Mouse (Mus musculus) liver, embryonic 12.5 days (tissue): Measurements from ENCODE around the gene Asb16. TPM values are rescaled to one million over a fixed set of nuclear protein-coding genes. Genes with fewer than 3 reads are reported as not detected.

Experiments
- ATAC-seq: fragments of 200-750 bp; cut with Nextera tagmentation; 2 replicates; pipeline ENCODE4 v1.8.0; 2017; ENCODE audit warnings: moderate number of reproducible peaks, mild to moderate bottlenecking, moderate library complexity
- H3K27ac ChIP-seq: fragments of 300-500 bp; sonication (generic); 2 replicates; pipeline ENCODE4 v1.5.1; 2016; ENCODE audit warnings: mild to moderate bottlenecking
- H3K27me3 ChIP-seq: fragments of 300-500 bp; sonication (generic); replicated peaks from 2 replicates; pipeline ENCODE4 v1.6.1; 2016; ENCODE audit warnings: mild to moderate bottlenecking, moderate library complexity
- H3K36me3 ChIP-seq: fragments of 300-500 bp; sonication (generic); 2 replicates; pipeline ENCODE4 v1.6.1; 2016; ENCODE audit warnings: mild to moderate bottlenecking, moderate library complexity
- H3K4me1 ChIP-seq: fragments of 300-500 bp; sonication (generic); 2 replicates; pipeline ENCODE4 v1.6.1; 2016
- H3K4me2 ChIP-seq: fragments of 300-500 bp; sonication (generic); 2 replicates; pipeline ENCODE4 v1.6.1; 2016; ENCODE audit warnings: mild to moderate bottlenecking, moderate library complexity
- H3K4me3 ChIP-seq: fragments of 300-500 bp; sonication (generic); 2 replicates; pipeline ENCODE4 v1.5.1; 2016; ENCODE audit warnings: mild to moderate bottlenecking, moderate library complexity
- H3K9ac ChIP-seq: fragments of 300-500 bp; sonication (generic); 2 replicates; pipeline ENCODE4 v1.6.1; 2016; ENCODE audit warnings: mild to moderate bottlenecking, moderate library complexity
- H3K9me3 ChIP-seq: fragments of 300-500 bp; sonication (generic); replicated peaks from 2 replicates; pipeline ENCODE4 v1.6.1; 2016; ENCODE audit warnings: mild to moderate bottlenecking, moderate library complexity
- WGBS: fragments of 180-500 bp; shearing (Covaris S2); methylation state at CpG from one replicate; pipeline ENCODE4 v1.1.7; 2016; ENCODE audit not compliant: insufficient replicate concordance; 5-methylcytosine and 5-hydroxymethylcytosine counted together
- polyA plus RNA-seq: library from polyadenylated mRNA; unstranded; fragments of >200 nt; fragmentation: Nextera tagmentation; extraction: Ambion mirVana; gene quantifications from 2 replicates; pipeline ENCODE4 v1.2.1, GENCODE M21; 2016

The Asb16 gene
- polyA plus RNA-seq, 1 experiment from 2014 or later = 0.05 TPM

DNA sequence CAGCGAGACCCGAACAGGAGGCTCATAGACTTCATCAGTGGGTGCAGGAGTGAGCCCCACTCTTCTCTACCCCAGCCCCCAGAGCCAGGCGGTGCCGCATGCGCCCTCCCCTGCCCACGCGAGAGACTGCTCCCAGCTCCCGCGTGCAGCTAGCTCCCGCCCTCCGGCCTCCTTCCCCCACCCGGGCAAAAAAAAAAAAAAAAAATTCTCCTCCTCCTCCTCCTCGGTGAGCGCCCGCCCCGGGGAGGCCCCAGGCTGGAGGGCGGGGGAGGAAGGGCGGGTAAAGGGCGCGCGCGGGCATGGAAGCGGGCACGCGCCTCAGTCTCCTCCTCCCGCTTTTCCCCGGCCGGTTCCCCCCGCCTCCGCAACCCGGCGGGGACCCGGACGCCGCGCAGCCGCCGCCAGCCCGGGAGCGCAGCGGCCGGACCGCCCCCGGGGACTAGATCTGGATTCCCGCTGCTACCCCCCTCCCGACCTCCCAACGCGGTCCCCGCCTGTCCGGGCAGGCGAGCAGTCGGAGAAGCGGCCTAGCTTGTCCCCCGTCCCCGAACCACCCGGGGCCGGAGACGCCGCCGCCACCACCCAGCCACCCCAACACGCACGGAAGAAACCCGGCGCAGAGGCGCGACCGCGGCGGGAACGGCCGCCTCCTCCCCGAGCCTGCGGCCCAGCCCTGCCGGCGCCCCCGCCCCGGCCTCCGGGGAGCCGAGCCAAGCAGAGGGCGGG is 48.2 kb downstream of the Asb16 start:
- H3K4me1 ChIP-seq = peaks cover 62% of the 10 kb centered on the region
- ATAC-seq = peak; percentile 64
- peaks cover 13% of the 10 kb centered on the region; the same call in 1 of the 2 replicates for H3K27me3 ChIP-seq
- peak overlapping the region; percentile 99 for H3K27ac ChIP-seq
- peak overlapping the region; percentile 100 for H3K9ac ChIP-seq
- no peaks in the 10 kb centered on the region for H3K9me3 ChIP-seq
- H3K36me3 ChIP-seq = peaks cover 41% of the 10 kb centered on the region
- H3K4me2 ChIP-seq = peak overlapping the region; percentile 96
- H3K4me3 ChIP-seq = peak overlapping the region; percentile 100
- under 1% methylated on average over 66 of the region's 80 CpGs for WGBS

DNA sequence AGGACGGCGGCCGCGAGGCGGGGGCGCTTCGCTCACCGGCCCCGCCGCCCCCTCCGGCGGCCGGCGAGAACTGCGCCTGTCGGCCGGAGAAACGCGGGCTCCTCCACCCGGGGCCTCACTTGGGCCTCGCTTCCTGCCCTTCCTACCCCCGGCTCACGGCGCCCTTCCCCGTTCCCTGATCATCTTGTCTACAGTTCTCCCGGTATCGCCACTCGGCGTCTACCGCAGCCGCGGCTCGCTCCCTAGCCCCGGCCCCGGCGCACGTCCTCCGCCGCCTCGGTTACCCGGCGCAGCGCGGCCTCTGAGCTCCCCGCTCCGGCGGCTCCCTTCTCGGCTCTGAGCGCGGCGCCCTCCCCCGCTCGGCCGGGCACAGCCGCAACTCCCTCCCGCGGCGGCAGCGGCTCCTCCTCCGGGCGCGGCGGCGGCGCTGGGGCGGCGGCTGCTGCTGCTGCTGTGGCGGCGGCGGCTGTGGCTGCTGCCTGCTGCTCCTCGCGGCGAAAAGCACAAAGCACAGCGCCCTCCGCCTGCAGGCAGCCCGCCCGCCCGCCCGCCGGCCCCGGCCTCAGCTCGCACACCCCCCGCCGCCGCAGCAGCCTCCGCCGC is 48.9 kb downstream of the Asb16 start:
- H3K27me3 ChIP-seq = peaks cover 18% of the 10 kb centered on the region
- H3K27ac ChIP-seq = peak overlapping the region; percentile 99
- peaks cover 34% of the 10 kb centered on the region for H3K36me3 ChIP-seq
- peak overlapping the region; percentile 100 for H3K9ac ChIP-seq
- peak overlapping the region; percentile 96 for H3K4me2 ChIP-seq
- under 1% methylated on average over 62 of the region's 87 CpGs for WGBS
- H3K9me3 ChIP-seq = no peaks in the 10 kb centered on the region
- peaks cover 56% of the 10 kb centered on the region for H3K4me1 ChIP-seq
- ATAC-seq = peak; percentile 19
- H3K4me3 ChIP-seq = peak overlapping the region; percentile 100

DNA sequence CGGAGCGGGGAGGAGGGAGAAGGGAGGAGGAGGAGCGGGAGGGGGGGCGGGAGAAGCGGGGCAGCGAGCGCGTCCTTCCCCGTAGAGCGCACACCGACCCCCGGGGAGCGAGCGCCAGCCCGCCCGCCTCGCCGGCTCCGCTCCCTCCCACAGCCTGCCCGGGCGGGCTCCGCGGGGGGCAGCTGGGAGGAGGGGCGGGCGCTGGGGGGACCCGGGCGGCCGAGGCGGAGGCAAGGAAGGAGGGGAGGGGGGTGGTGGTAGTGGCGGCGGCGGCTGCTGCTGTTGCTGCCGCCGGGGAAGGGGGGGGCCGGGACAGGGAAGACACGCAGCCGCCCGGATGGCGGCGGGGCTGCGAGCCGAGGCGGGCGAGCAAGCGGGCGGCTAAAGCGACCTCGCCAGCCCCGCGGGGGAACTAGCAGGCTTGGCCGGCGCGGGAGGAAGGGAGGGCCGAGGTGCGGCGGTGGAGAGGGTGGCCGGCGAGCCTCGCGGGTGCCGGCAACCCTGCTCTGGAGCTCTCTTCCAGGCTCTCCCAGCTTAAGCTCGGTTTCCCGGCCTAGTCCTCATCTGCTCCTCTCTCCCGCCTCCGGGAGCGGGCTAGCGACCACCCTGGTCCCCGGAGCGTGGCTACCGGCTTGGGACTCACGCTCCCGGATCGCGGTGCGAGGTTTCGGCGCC is 49.5 kb downstream of the Asb16 start:
- peak overlapping the region; percentile 96 for H3K4me2 ChIP-seq
- H3K4me1 ChIP-seq = peaks cover 49% of the 10 kb centered on the region
- peak overlapping the region; percentile 99 for H3K27ac ChIP-seq
- H3K27me3 ChIP-seq = peaks cover 23% of the 10 kb centered on the region
- peak; percentile 58 for ATAC-seq
- WGBS = 2% methylated on average over 30 of the region's 77 CpGs
- H3K9me3 ChIP-seq = no peaks in the 10 kb centered on the region
- H3K36me3 ChIP-seq = peaks cover 28% of the 10 kb centered on the region
- peak overlapping the region; percentile 100 for H3K9ac ChIP-seq
- H3K4me3 ChIP-seq = peak overlapping the region; percentile 100

DNA sequence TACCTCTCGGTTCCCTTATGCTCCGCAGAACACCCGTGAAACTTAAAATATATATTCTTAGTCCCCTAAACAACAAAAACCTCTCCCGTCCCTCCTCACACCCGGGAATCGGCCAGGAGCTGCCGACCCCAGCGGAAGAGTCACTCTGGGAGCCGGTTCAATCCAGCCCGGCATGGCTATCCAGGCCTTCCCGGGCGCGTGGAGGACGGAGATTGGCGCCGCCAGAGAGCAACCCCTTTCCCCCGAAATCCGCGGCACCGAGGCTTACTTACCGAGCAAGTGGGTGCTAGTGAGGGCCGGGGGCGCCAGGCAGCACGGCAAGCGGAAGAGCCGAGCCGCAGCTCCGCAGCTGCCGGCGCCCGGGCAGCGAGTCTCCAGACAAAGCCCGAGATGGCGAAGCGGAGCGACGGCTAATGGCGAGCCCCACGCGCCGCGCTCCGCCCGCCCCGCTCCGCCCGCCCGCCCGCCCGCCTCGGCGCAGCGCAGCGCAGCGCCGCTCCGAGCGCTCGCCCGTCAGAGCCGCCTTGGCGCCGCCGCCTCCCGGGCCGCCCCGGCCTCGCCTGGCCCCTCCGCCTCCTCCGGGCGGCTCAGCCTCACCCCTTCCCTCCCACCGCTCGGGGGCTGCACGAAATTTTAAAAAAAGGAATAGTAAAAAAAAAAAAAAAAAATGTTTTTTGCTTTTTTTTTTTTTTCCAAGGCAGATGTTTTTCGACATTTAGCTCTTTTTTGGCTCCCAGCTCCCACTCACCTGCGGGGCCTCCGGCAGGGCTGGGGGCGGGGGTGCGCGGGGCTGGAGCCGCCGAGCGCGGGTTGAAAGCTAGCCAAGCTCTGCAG is 50.2 kb downstream of the Asb16 start:
- under 1% methylated on average over 77 of the region's 84 CpGs for WGBS
- H3K4me1 ChIP-seq = peaks cover 42% of the 10 kb centered on the region
- H3K27me3 ChIP-seq = peaks cover 30% of the 10 kb centered on the region
- H3K4me2 ChIP-seq = peak overlapping the region; percentile 96
- peak overlapping the region; percentile 100 for H3K4me3 ChIP-seq
- peak overlapping the region; percentile 99 for H3K27ac ChIP-seq
- peak; percentile 47 for ATAC-seq
- peak overlapping the region; percentile 100 for H3K9ac ChIP-seq
- H3K9me3 ChIP-seq = no peaks in the 10 kb centered on the region
- peaks cover 20% of the 10 kb centered on the region for H3K36me3 ChIP-seq

DNA sequence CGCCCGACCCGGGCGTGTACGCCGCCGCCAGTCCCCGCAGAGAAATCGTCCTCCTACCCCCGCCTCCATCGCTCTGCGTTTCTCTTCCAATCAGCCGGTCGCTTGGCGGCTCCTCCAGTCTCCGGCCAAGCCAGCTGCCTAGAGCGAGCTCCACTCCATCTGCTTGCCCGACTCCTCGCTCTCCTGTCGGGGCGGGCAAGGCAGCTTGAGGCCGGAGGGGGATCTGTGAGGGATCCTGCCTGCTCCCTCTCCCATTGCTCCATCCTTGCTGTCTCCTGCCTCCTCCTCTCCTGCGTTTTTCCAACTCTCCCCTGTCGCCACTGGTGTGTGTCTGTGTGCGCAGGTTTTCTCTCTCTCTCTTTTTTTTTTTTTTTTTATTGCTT is 50.9 kb downstream of the Asb16 start, which contains the start of gene Ubtf:
TSS of gene Ubtf (minus strand) at position 333 of the 383 bp plus-strand sequence.
- H3K27me3 ChIP-seq = peaks cover 34% of the 10 kb centered on the region
- H3K9me3 ChIP-seq = no peaks in the 10 kb centered on the region
- peaks cover 14% of the 10 kb centered on the region for H3K36me3 ChIP-seq
- peaks cover 36% of the 10 kb centered on the region for H3K4me1 ChIP-seq
- WGBS = under 1% methylated on average over 25 of the region's 25 CpGs
- H3K27ac ChIP-seq = peak within 1 kb of the TSS; percentile 99
- peak within 1 kb of the TSS; percentile 96 for H3K4me2 ChIP-seq
- peak; percentile 50 for ATAC-seq
- peak within 1 kb of the TSS; percentile 100 for H3K9ac ChIP-seq
- H3K4me3 ChIP-seq = peak within 1 kb of the TSS; percentile 100

DNA sequence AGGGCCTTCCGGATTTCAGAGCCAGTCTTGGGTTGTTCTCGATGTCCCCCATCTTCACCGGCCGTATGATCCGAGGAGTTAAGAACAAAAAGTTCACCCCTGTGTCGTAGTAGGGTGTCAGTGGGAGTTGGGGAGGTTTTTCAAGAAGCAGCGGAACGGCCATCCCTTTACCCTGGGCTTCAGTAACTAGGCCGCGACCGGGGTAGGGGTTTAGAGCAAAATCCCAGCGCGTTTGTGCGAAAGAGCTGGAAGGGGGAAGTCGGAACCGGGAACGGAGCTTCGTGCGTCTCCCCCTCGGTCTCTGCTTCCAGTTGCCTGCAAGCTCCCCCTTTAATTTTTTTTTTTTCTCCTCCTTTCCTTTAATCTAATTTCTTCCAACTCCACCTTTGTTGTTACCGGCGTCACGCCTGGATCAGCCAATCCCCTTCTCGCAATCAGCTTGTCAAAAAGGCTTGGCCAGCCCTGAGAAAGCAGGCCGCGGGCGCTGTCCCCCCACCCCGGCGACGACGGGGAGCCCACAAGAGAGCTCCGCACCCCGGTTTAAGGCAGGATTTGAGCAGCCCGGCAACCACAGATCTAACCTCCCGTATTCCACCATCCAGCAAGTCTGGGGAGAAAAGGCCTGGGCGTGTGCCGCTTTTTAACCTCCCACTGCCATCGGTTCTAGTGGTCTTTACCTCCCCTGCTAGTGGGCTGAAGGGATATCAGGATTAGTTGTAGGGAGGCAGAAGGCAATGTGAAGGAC is 51.6 kb downstream of the Asb16 start:
- Histone ChIP-seq H3K4me2 (peak overlapping the region; percentile 96), H3K9ac (peak overlapping the region; percentile 100), H3K4me3 (peak overlapping the region; percentile 100), H3K27me3 (peaks cover 40% of the 10 kb centered on the region), H3K4me1 (peaks cover 29% of the 10 kb centered on the region), H3K36me3 (peaks cover 7% of the 10 kb centered on the region), H3K9me3 (no peaks in the 10 kb centered on the region), H3K27ac (peak overlapping the region; percentile 99)
- ATAC-seq = peak; percentile 17; the same call in 1 of the 2 replicates
- 1% methylated on average over 38 of the region's 38 CpGs for WGBS

DNA sequence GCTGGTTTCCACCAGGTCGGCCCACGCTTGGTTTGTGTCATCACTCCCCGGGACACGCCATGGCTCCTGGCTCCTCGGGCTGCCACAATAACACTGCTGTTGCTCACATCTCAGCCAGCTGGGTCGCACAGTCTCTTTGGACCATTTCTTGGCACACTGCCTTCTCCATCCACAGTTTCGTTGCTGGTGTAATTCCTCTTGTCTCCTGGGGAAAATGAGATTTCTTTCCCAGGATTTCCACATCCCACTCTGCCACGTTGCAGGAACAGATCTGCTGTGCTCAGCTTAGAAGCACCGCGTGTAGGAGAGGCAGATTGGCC is 52.1 kb downstream of the Asb16 start:
- Histone ChIP-seq H3K4me3 (peak overlapping the region; percentile 100), H3K9me3 (no peaks in the 10 kb centered on the region), H3K27ac (peak overlapping the region; percentile 99), H3K4me1 (peaks cover 24% of the 10 kb centered on the region), H3K9ac (peak overlapping the region; percentile 100), H3K4me2 (peak overlapping the region; percentile 96), H3K27me3 (peaks cover 40% of the 10 kb centered on the region), H3K36me3 (peaks cover 2% of the 10 kb centered on the region; the same call in 1 of the 2 replicates)
- no peak for ATAC-seq
- 34% methylated on average over 10 of the region's 10 CpGs for WGBS

DNA sequence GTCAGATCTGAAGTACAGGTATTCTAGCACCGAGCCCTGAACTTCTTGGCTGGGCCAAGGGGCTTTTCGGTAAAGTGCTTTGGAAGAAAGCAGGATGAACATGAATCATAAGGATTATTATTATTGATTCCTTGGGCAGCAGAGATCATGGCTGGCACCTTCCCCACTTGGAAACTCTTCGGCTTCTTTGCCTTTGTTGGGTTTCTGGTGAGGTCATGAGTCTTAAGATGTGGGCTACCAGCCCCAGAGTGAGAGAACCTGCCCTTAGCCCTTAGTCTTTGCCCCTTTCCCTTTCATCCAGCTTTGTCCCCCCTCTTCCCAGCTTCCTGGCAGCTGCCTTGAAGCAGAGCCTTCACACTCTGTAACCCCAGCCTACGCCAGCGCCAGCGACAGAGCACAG is 53.4 kb downstream of the Asb16 start:
- Histone ChIP-seq H3K9me3 (no peaks in the 10 kb centered on the region), H3K36me3 (no peaks in the 10 kb centered on the region), H3K4me1 (peaks cover 17% of the 10 kb centered on the region), H3K9ac (no peak overlapping the region), H3K4me3 (no peak overlapping the region), H3K27ac (no peak overlapping the region), H3K27me3 (peaks cover 51% of the 10 kb centered on the region), H3K4me2 (no peak overlapping the region)
- 72% methylated on average over 6 of the region's 6 CpGs for WGBS
- ATAC-seq = no peak

DNA sequence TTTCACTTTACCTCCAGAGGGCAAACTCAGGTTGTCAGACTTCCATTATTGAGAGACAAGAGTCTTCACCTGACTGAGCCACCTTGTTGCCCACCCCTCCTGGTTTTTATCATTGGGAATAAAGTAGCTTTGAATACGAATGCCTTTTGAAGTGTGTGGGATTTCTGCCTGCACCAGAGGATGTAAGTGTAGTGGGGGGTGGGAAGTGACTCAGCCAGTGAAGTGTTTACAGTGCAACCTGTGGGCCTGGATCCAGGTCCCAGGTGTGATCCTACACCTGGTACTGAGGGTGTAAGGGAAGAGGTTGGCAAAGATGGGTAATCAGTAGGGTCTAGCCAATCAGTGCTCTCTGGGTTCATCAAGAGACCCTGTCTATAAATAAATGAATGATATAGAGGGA is 55.0 kb downstream of the Asb16 start:
- peaks cover 17% of the 10 kb centered on the region for H3K4me1 ChIP-seq
- H3K4me3 ChIP-seq = no peak overlapping the region
- ATAC-seq = no peak
- no peaks in the 10 kb centered on the region for H3K9me3 ChIP-seq
- no peak overlapping the region for H3K4me2 ChIP-seq
- no peak overlapping the region for H3K27ac ChIP-seq
- no peak overlapping the region for H3K9ac ChIP-seq
- WGBS = 81% methylated on average over 1 of the region's 1 CpGs
- peaks cover 67% of the 10 kb centered on the region for H3K27me3 ChIP-seq
- H3K36me3 ChIP-seq = no peaks in the 10 kb centered on the region

DNA sequence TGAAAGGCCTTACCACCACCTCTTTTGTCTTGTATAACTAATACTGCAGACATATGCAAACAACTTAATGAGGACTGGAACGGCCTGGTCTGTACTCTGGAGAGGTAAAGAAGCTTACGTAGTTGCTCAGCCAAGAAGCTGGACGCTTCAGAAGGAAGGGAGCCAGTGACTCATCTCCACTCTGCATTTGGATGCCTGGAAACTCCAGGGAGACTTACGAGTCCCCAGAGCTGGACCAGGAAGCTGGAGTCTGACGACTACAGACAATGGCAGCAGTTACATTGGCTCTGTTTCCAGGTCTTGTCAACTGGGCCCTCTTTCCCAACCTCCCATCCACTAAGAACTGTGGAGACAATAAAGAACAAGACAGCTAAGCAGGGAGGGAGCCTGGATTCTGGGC is 58.7 kb downstream of the Asb16 start:
- H3K27ac ChIP-seq = no peak overlapping the region
- H3K4me3 ChIP-seq = no peak overlapping the region
- no peaks in the 10 kb centered on the region for H3K9me3 ChIP-seq
- H3K27me3 ChIP-seq = peaks cover 58% of the 10 kb centered on the region
- WGBS = 51% methylated on average over 5 of the region's 5 CpGs
- ATAC-seq = no peak
- H3K4me1 ChIP-seq = no peaks in the 10 kb centered on the region
- H3K9ac ChIP-seq = no peak overlapping the region
- no peak overlapping the region for H3K4me2 ChIP-seq
- H3K36me3 ChIP-seq = no peaks in the 10 kb centered on the region

DNA sequence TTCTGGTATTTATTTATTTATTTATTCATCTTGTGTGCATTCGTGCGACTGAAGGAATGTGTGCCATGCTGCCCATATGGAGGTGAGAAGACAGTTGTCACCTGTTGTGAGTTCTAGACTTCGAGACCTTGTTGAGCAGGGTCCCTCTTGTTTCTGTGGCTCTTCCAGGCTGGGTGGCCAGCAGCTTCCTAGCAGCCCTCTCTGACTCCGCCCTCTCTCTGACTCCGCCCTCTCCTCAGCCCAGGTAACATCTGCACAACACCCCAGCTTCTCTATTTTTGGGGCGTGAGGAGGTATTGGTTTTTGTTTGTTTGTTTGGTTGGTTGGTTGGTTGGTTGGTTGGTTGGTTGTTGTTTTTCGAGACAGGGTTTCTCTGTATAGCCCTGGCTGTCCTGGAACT is 59.3 kb downstream of the Asb16 start:
- H3K9ac ChIP-seq = no peak overlapping the region
- no peak overlapping the region for H3K4me3 ChIP-seq
- no peaks in the 10 kb centered on the region for H3K36me3 ChIP-seq
- H3K27me3 ChIP-seq = peaks cover 55% of the 10 kb centered on the region
- H3K27ac ChIP-seq = no peak overlapping the region
- 61% methylated on average over 7 of the region's 7 CpGs for WGBS
- no peak for ATAC-seq
- H3K9me3 ChIP-seq = no peaks in the 10 kb centered on the region
- H3K4me2 ChIP-seq = no peak overlapping the region
- H3K4me1 ChIP-seq = no peaks in the 10 kb centered on the region
